Mouse (Mus musculus): ENCODE results near the gene Leap2. TPM values are rescaled to one million over a fixed set of nuclear protein-coding genes. Genes with fewer than 3 reads are reported as not detected.

The Leap2 gene
- total and polyA plus RNA-seq, 3 experiments = 0.24 TPM; not detected in 2

DNA sequence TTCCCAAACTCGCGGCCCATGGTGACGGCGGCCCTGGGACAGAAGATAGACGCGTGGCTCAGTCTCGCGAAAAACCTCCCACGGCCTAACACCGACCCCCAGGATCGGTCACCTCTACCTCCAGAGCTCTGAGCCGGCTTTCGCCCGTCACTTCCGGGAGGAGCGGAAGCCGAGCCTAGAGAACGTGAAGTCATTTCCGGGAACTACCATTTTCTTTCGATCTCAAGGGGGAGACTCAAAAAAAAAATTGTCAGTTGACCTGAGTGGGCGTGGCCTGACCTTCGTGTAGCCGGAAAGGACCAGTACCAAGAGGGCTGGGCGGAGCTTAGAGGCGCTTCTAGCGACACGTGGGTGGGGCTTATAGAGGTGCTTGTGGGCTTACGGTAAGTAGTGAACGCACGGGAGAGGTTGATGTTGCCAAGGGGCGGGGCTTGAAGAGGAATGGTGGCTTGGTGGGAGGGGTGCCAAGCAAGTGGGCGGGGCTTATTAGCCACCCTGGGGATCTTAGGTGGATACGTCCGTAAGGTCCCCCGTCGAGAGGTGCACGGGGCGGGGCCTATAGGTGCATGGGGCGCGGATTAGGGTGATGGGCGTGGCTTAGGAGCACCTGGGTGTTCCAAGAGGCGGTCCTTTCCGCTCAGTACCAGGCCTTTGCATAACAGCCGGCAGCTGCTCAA, 7.8 kb upstream of the Leap2 start, which contains the start of the genes Uqcrq and Gdf9:
Gene Uqcrq (minus strand): TSS at position 162 of the 677 bp plus-strand sequence.
Gene Gdf9 (plus strand): TSS at position 354 of the 677 bp plus-strand sequence.
- H3K4me3 ChIP-seq (ENCODE audit: control insufficient read depth in 1 of 2, insufficient read depth in 1 of 2, low read depth in 2 of 2, low read length in 2 of 2) = peak within 1 kb of the TSS; percentile 89 to 94
- peak within 1 kb of the TSS; percentile 83 for H3K27ac ChIP-seq (ENCODE audit: control insufficient read depth, low read depth, low read length)
- TF ChIP-seq UBTF (IDR thresholded peaks at IDR 0.05; ENCODE audit: borderline replicate concordance, insufficient read depth, low read depth, low read length) = no peak
- no peak; the same call in 1 of the 2 replicates for TF ChIP-seq ZKSCAN1 (IDR thresholded peaks at IDR 0.05; ENCODE audit: low read depth, low read length)
- TF ChIP-seq ELF1 (IDR thresholded peaks at IDR 0.05; ENCODE audit: low read depth, low read length) = peak; percentile 94
- peak; percentile 94 for TF ChIP-seq MXI1 (IDR thresholded peaks at IDR 0.05; ENCODE audit: low read depth, low read length)
- no peak for TF ChIP-seq ZC3H11A (IDR thresholded peaks at IDR 0.05; ENCODE audit: low read depth, low read length)
- TF ChIP-seq CHD1 (IDR thresholded peaks at IDR 0.05; ENCODE audit: low read depth, low read length) = peak; percentile 99
- peak; percentile 77 for TF ChIP-seq MYC (IDR thresholded peaks at IDR 0.05; ENCODE audit: low read depth, low read length)
- TF ChIP-seq MAFK (IDR thresholded peaks at IDR 0.05; ENCODE audit: borderline replicate concordance, low read depth, low read length) = no peak
- peak; percentile 97 for TF ChIP-seq SIN3A (IDR thresholded peaks at IDR 0.05; ENCODE audit: low read length)
- no peak for TF ChIP-seq CHD2 (IDR thresholded peaks at IDR 0.05; ENCODE audit: low read length)
- TF ChIP-seq MAZ (IDR thresholded peaks at IDR 0.05; ENCODE audit: low read depth, low read length) = 0 out of 2 replicates have a peak, but pooled peaks have one; percentile 20
- peak; percentile 96 for TF ChIP-seq TBP (IDR thresholded peaks at IDR 0.05; ENCODE audit: low read depth, low read length)
- TF ChIP-seq ZMIZ1 (IDR thresholded peaks at IDR 0.05; ENCODE audit: low read depth, low read length) = peak; percentile 85
- peak; percentile 77 for TF ChIP-seq TCF12 (IDR thresholded peaks at IDR 0.05; ENCODE audit: low read depth, low read length)
- TF ChIP-seq POLR2A (IDR thresholded peaks at IDR 0.05; ENCODE audit: control insufficient read depth in 1 of 2, insufficient read depth in 1 of 2, low read depth in 1 of 2, low read length in 2 of 2, poor library complexity in 1 of 2) = peak; percentile 94 to 98
- TF ChIP-seq NELFE (IDR thresholded peaks at IDR 0.05; ENCODE audit: low read depth, low read length) = peak; percentile 98
- TF ChIP-seq MAX (IDR thresholded peaks at IDR 0.05; ENCODE audit: low read length) = peak; percentile 78; the same call in 1 of the 2 replicates
- peak; percentile 96 for TF ChIP-seq HCFC1 (IDR thresholded peaks at IDR 0.05; ENCODE audit: low read depth, low read length)
- TF ChIP-seq POLR2AphosphoS5 (IDR thresholded peaks at IDR 0.05; ENCODE audit: borderline replicate concordance, low read depth, low read length) = no peak
- TF ChIP-seq TAL1 (IDR thresholded peaks at IDR 0.05; ENCODE audit: low read length) = no peak
- peak; percentile 49; the same call in 1 of the 2 replicates for TF ChIP-seq BHLHE40 (IDR thresholded peaks at IDR 0.05; ENCODE audit: borderline replicate concordance, low read depth, low read length)
- TF ChIP-seq ZNF384 (IDR thresholded peaks at IDR 0.05; ENCODE audit: low read depth, low read length) = peak; percentile 100
- TF ChIP-seq KAT2A (conservative IDR thresholded peaks at IDR 0.05; ENCODE audit: low read depth, low read length) = peak; percentile 74
- TF ChIP-seq POLR2AphosphoS2 (IDR thresholded peaks at IDR 0.05; ENCODE audit: low read length) = peak; percentile 90
- no peak for TF ChIP-seq MEF2A (IDR thresholded peaks at IDR 0.05; ENCODE audit: extremely low read depth, insufficient replicate concordance, low read depth, low read length, poor library complexity, severe bottlenecking)
- TF ChIP-seq CTCF (IDR thresholded peaks at IDR 0.05 in 2 of 3, conservative IDR thresholded peaks at IDR 0.05 in 1 of 3; ENCODE audit: control insufficient read depth in 1 of 3, insufficient read depth in 1 of 3, low read depth in 2 of 3, low read length in 3 of 3, poor library complexity in 1 of 3, severe bottlenecking in 1 of 3) = no peak
- TF ChIP-seq USF1 (IDR thresholded peaks at IDR 0.05; ENCODE audit: low read depth, low read length) = peak; percentile 85
- peak in 1 of 2 experiments; percentile 4; a peak in 1 of 4 replicates for TF ChIP-seq EP300 (IDR thresholded peaks at IDR 0.05; ENCODE audit: low read depth in 1 of 2, low read length in 2 of 2)
- TF ChIP-seq MYB (IDR thresholded peaks at IDR 0.05; ENCODE audit: low read depth, low read length) = peak; percentile 26; the same call in 1 of the 2 replicates
- H3K9me3 ChIP-seq (replicated peaks; ENCODE audit: insufficient read depth, low read length) = no peaks in the 10 kb centered on the region
- peak; percentile 100 for DNase-seq (ENCODE audit: low read depth, low spot score)
- H3K36me3 ChIP-seq (ENCODE audit: control insufficient read depth in 1 of 2, insufficient read depth in 2 of 2, low read length in 2 of 2) = peaks cover 7 to 30% of the 10 kb centered on the region in 2 experiments
- H3K4me1 ChIP-seq (ENCODE audit: control insufficient read depth in 1 of 2, insufficient read depth in 2 of 2, low read length in 2 of 2) = peaks cover 8 to 30% of the 10 kb centered on the region in 2 experiments
- H3K27me3 ChIP-seq (ENCODE audit: control insufficient read depth in 1 of 2, insufficient read depth in 2 of 2, low read length in 2 of 2) = no peaks in the 10 kb centered on the region
- H3K79me2 ChIP-seq (ENCODE audit: control insufficient read depth, insufficient read depth, low read length, poor library complexity) = peaks cover 14% of the 10 kb centered on the region
- H3K9ac ChIP-seq (ENCODE audit: control insufficient read depth, low read depth, low read length, poor library complexity, severe bottlenecking) = peak within 1 kb of the TSS; percentile 95
